Mouse (Mus musculus): ENCODE data around the gene Gm49369.
"Not testable (repeated sequence)": the region's sequence is repeated elsewhere in the genome, so short reads cannot be mapped to it uniquely, and the experiment has no call there.

Gm49369 gene

GRCm38 (mm10) chr7:142382567-142382966 is at the start of gene Gm49369:
Gene Gm49369 (minus strand): TSS chr7:142382667.
- DNase-seq = no peak

- DNase-seq = no peak
These were observed 48.6 kb upstream of the Gm49369 start for GRCm38 (mm10) chr7:142431106-142431505.

GRCm38 (mm10) chr7:142430160-142430678 is 47.8 kb upstream of the Gm49369 start:
- DNase-seq = no peak

GRCm38 (mm10) chr7:142428213-142428612 is 45.7 kb upstream of the Gm49369 start:
- peak; percentile 85 for DNase-seq

GRCm38 (mm10) chr7:142425641-142426213 is 43.3 kb upstream of the Gm49369 start:
- peak; percentile 64 for DNase-seq

- no peak for DNase-seq
These were observed 39.4 kb upstream of the Gm49369 start for GRCm38 (mm10) chr7:142421826-142422225.

- no peak for DNase-seq
These were observed 37.4 kb upstream of the Gm49369 start for GRCm38 (mm10) chr7:142419887-142420286.

GRCm38 (mm10) chr7:142418679-142419078 is 36.2 kb upstream of the Gm49369 start:
- no peak for DNase-seq

GRCm38 (mm10) chr7:142418027-142418426 is 35.6 kb upstream of the Gm49369 start:
- no peak for DNase-seq

GRCm38 (mm10) chr7:142416225-142416624 is 33.8 kb upstream of the Gm49369 start:
- DNase-seq = no peak

- DNase-seq = no peak
These were observed 32.8 kb upstream of the Gm49369 start for GRCm38 (mm10) chr7:142415314-142415713.

GRCm38 (mm10) chr7:142413285-142413684 is 30.8 kb upstream of the Gm49369 start:
- DNase-seq = no peak

- no peak for DNase-seq
These were observed 27.1 kb upstream of the Gm49369 start for GRCm38 (mm10) chr7:142409603-142410002.

GRCm38 (mm10) chr7:142408686-142409085 is 26.2 kb upstream of the Gm49369 start:
- DNase-seq = no peak

GRCm38 (mm10) chr7:142407935-142408334 is 25.5 kb upstream of the Gm49369 start:
- DNase-seq = peak; percentile 41

GRCm38 (mm10) chr7:142405134-142405533 is 22.7 kb upstream of the Gm49369 start:
- not testable (repeated sequence) for DNase-seq

- peak; percentile 43 for DNase-seq
These were observed 21.1 kb upstream of the Gm49369 start for GRCm38 (mm10) chr7:142403591-142403990.

- no peak for DNase-seq
These were observed 18.3 kb upstream of the Gm49369 start for GRCm38 (mm10) chr7:142400750-142401142.

GRCm38 (mm10) chr7:142400112-142400749 is 17.8 kb upstream of the Gm49369 start:
- DNase-seq = no peak

GRCm38 (mm10) chr7:142399250-142399649 is 16.8 kb upstream of the Gm49369 start:
- no peak for DNase-seq

- DNase-seq = no peak
These were observed 15.6 kb upstream of the Gm49369 start for GRCm38 (mm10) chr7:142398052-142398451.

GRCm38 (mm10) chr7:142396611-142397010 is 14.1 kb upstream of the Gm49369 start:
- no peak for DNase-seq

GRCm38 (mm10) chr7:142395472-142395871 is 13.0 kb upstream of the Gm49369 start:
- no peak for DNase-seq

Measured in thymus, postnatal 4 days (tissue).